Mouse (Mus musculus): ENCODE data around the gene Eif4g3. TPM values are rescaled to one million over a fixed set of nuclear protein-coding genes. Genes with fewer than 3 reads are reported as not detected.

Gene Eif4g3
- total and polyA plus RNA-seq, 3 experiments, result 22.8 to 63.7 TPM; not detected in 1

DNA sequence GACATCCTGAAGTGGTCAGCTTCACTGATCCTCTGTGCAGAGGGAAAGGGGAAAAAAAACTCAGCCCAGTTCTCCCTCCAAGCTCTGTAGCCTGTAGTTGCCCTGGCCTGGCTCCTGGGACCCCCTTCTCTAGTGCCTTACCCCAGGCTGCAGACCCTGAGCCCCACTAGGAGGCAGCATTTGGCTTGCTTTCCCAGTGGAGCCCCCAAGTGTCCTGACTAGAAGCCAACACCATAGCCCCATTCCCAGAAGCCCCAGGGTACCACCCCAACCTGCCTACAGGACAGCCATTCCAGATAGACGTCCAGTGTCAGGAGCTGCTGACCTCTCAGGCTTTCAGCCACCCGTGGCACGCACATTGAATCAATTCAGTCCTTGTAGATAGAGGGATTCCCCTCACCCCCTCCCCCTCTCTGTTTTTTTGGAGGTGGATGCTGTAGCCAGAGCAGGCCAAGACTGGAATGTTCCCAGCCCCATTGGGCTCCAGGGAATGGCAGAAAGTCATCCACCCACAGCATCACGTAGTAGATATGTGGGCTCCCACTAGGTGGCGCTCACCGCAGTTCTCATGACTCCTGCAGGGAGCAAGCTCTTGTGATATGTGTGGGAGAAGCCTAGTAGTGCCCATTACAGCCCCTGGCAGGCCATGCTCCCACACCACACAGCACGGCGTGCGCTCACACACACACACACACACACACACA lies 28.8 kb upstream of the Eif4g3 start:
- DNase-seq (ENCODE audit: low read depth, low spot score), result peak; percentile 79
- no peak overlapping the region for H3K9ac ChIP-seq (ENCODE audit: control insufficient read depth, low read depth, low read length, poor library complexity, severe bottlenecking)
- no peak for TF ChIP-seq ELF1 (IDR thresholded peaks at IDR 0.05; ENCODE audit: low read depth, low read length)
- no peak; the same call in 1 of the 2 replicates for TF ChIP-seq MXI1 (IDR thresholded peaks at IDR 0.05; ENCODE audit: low read depth, low read length)
- TF ChIP-seq HCFC1 (IDR thresholded peaks at IDR 0.05; ENCODE audit: low read depth, low read length), result no peak
- peak; percentile 59 for TF ChIP-seq SMC3 (IDR thresholded peaks at IDR 0.05; ENCODE audit: low read depth, low read length)
- no peak for TF ChIP-seq MEF2A (IDR thresholded peaks at IDR 0.05; ENCODE audit: extremely low read depth, insufficient replicate concordance, low read depth, low read length, poor library complexity, severe bottlenecking)
- TF ChIP-seq NRF1 (IDR thresholded peaks at IDR 0.05; ENCODE audit: insufficient read depth, low read depth, low read length, poor library complexity, severe bottlenecking), result no peak
- no peak for TF ChIP-seq TBP (IDR thresholded peaks at IDR 0.05; ENCODE audit: low read depth, low read length)
- TF ChIP-seq POLR2AphosphoS2 (IDR thresholded peaks at IDR 0.05; ENCODE audit: low read length), result no peak
- no peak for TF ChIP-seq MAFK (IDR thresholded peaks at IDR 0.05; ENCODE audit: borderline replicate concordance, low read depth, low read length)
- no peak for TF ChIP-seq KAT2A (conservative IDR thresholded peaks at IDR 0.05; ENCODE audit: low read depth, low read length)
- TF ChIP-seq UBTF (IDR thresholded peaks at IDR 0.05; ENCODE audit: borderline replicate concordance, insufficient read depth, low read depth, low read length), result no peak
- no peak for TF ChIP-seq ZKSCAN1 (IDR thresholded peaks at IDR 0.05; ENCODE audit: low read depth, low read length)
- no peak for TF ChIP-seq TCF12 (IDR thresholded peaks at IDR 0.05; ENCODE audit: low read depth, low read length)
- TF ChIP-seq ZMIZ1 (IDR thresholded peaks at IDR 0.05; ENCODE audit: low read depth, low read length), result no peak
- TF ChIP-seq CTCF (IDR thresholded peaks at IDR 0.05 in 2 of 3, conservative IDR thresholded peaks at IDR 0.05 in 1 of 3; ENCODE audit: control insufficient read depth in 1 of 3, insufficient read depth in 1 of 3, low read depth in 2 of 3, low read length in 3 of 3, poor library complexity in 1 of 3, severe bottlenecking in 1 of 3), result peak; percentile 77 to 91 (median 90)
- no peak for TF ChIP-seq USF1 (IDR thresholded peaks at IDR 0.05; ENCODE audit: low read depth, low read length)
- TF ChIP-seq SIN3A (IDR thresholded peaks at IDR 0.05; ENCODE audit: low read length), result no peak
- TF ChIP-seq RAD21 (IDR thresholded peaks at IDR 0.05; ENCODE audit: low read depth, low read length), result peak; percentile 41
- no peak for TF ChIP-seq NELFE (IDR thresholded peaks at IDR 0.05; ENCODE audit: low read depth, low read length)
- TF ChIP-seq MYB (IDR thresholded peaks at IDR 0.05; ENCODE audit: low read depth, low read length), result no peak
- no peak for TF ChIP-seq RCOR1 (IDR thresholded peaks at IDR 0.05; ENCODE audit: low read depth, low read length)
- TF ChIP-seq BHLHE40 (IDR thresholded peaks at IDR 0.05; ENCODE audit: borderline replicate concordance, low read depth, low read length), result no peak
- TF ChIP-seq MAZ (IDR thresholded peaks at IDR 0.05; ENCODE audit: low read depth, low read length), result no peak
- no peak for TF ChIP-seq GABPA (IDR thresholded peaks at IDR 0.05; ENCODE audit: low read depth, low read length)
- TF ChIP-seq GATA1 (IDR thresholded peaks at IDR 0.05; ENCODE audit: low read depth, low read length), result no peak
- TF ChIP-seq CHD2 (IDR thresholded peaks at IDR 0.05; ENCODE audit: low read length), result no peak
- TF ChIP-seq ZC3H11A (IDR thresholded peaks at IDR 0.05; ENCODE audit: low read depth, low read length), result 0 out of 2 replicates have a peak, but pooled peaks have one; percentile 14
- TF ChIP-seq EP300 (IDR thresholded peaks at IDR 0.05; ENCODE audit: low read depth in 1 of 2, low read length in 2 of 2), result no peak
- peaks cover 2 to 8% of the 10 kb centered on the region in 2 experiments; a peak in 2 of 4 replicates for H3K4me1 ChIP-seq (ENCODE audit: control insufficient read depth in 1 of 2, insufficient read depth in 2 of 2, low read length in 2 of 2)
- H3K36me3 ChIP-seq (ENCODE audit: control insufficient read depth in 1 of 2, insufficient read depth in 2 of 2, low read length in 2 of 2), result no peaks in the 10 kb centered on the region
- H3K79me2 ChIP-seq (ENCODE audit: control insufficient read depth, insufficient read depth, low read length, poor library complexity), result no peaks in the 10 kb centered on the region
- H3K4me3 ChIP-seq (ENCODE audit: control insufficient read depth in 1 of 2, insufficient read depth in 1 of 2, low read depth in 2 of 2, low read length in 2 of 2), result no peak overlapping the region
- no peak overlapping the region for H3K27ac ChIP-seq (ENCODE audit: control insufficient read depth, low read depth, low read length)
- H3K27me3 ChIP-seq (ENCODE audit: control insufficient read depth in 1 of 2, insufficient read depth in 2 of 2, low read length in 2 of 2), result no peaks in the 10 kb centered on the region
- H3K9me3 ChIP-seq (replicated peaks; ENCODE audit: insufficient read depth, low read length), result no peaks in the 10 kb centered on the region
